Mouse (Mus musculus) bone marrow macrophage, adult 2 months (primary cell): Measurements from ENCODE around the gene Lrrc36.

Source experiments
- CTCF ChIP-seq: IDR thresholded peaks from 2 replicates; pipeline ENCODE4 v1.5.1; 2012; ENCODE audit warnings: low read depth, mild to moderate bottlenecking, low read length, moderate library complexity
- POLR2A ChIP-seq: IDR thresholded peaks from 2 replicates; pipeline ENCODE4 v1.6.1; 2012; ENCODE audit warnings: mild to moderate bottlenecking, low read depth, low read length, borderline replicate concordance

DNA sequence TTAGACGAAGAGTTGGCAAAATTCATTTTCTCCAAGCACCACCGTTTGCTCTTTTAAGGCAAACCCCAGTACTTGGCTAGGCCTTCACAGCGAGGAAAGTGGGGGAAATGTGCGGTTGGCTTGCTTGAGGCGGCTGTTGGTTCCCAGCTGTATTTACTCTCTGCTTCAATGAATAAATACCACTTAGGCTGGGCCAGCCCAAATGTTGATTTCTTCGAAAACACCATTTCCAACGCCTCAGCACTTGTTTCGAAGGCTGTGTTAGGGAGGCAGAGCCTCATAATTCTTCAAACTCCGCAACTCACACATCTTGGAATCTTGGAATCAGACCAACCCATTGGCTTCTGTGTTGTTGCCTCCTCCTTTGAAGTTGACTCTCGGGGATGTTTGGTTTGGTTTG is 7.0 kb upstream of the Lrrc36 start:
- TF ChIP-seq CTCF (no peak), POLR2A (no peak)
